Mouse (Mus musculus): ENCODE measurements around the gene Plekhb2. TPM values are rescaled to one million over a fixed set of nuclear protein-coding genes. Genes with fewer than 3 reads are reported as not detected.

Gene Plekhb2
- polyA plus RNA-seq, 1 experiment from 2014 or later, result 9.7 TPM

Other genes starting within 250 kb of the Plekhb2 start
- 16.1 and 18.3 TPM in 2 replicates for gene Fam168b, start 6.9 kb upstream of the Plekhb2 start, polyA plus RNA-seq (2015; fragmentation: Nextera tagmentation; extraction: Ambion mirVana)